Mouse (Mus musculus) erythroblast, embryonic 14.5 days (primary cell): ENCODE data around the gene Olfr275.

Experiments
- GATA1 ChIP-seq: IDR thresholded peaks from 2 replicates; pipeline ENCODE4 v1.6.1; 2012; ENCODE audit warnings: low read length, inconsistent platforms, mixed read lengths
- TAL1 ChIP-seq: IDR thresholded peaks from 3 replicates; pipeline ENCODE4 v1.6.1; 2012; ENCODE audit warnings: low read length, inconsistent platforms, mixed read lengths

- TF ChIP-seq GATA1 (no peak), TAL1 (no peak)
Measured at GRCm38 (mm10) chr4:52821375-52821774, 7.0 kb downstream of the Olfr275 start.
